Mouse (Mus musculus): Measurements from ENCODE around the gene Gm47959.

The Gm47959 gene

GRCm38 (mm10) chr1:83034509-83034908 lies 34.2 kb downstream of the Gm47959 start:
- no peak for DNase-seq

GRCm38 (mm10) chr1:83036892-83037667 lies 36.7 kb downstream of the Gm47959 start:
- no peak for DNase-seq

- peak; percentile 50 for DNase-seq
These were observed 37.8 kb downstream of the Gm47959 start, which contains the start of gene Slc19a3 for GRCm38 (mm10) chr1:83038109-83038672. Gene Slc19a3, minus strand, starts transcription at chr1:83038448.

DNA sequence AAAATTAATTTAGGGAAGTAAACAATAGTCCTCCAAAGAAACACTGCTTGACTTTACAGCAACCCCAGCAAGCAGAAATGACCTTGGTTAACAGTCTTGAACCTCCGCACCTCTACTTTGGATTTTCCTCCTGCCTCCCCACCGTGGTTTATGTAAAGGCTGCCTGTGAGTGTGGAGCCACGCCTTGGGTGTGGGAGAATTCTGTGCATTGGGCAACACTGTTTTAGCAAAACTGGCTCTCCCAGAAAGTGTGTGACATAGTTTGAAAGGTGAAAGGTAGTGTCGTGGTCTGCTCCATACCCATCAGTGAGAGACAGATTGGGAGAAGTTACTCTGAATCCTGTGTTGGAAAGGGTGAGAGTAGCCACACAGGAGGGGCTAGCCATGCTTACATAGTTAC lies 38.7 kb downstream of the Gm47959 start:
- DNase-seq: peak; percentile 3

- DNase-seq: no peak
These were observed 42.0 kb downstream of the Gm47959 start, which contains the start of gene Krtap28-10 for GRCm38 (mm10) chr1:83042380-83042779. Gene Krtap28-10, minus strand, starts transcription at chr1:83042480.

DNA sequence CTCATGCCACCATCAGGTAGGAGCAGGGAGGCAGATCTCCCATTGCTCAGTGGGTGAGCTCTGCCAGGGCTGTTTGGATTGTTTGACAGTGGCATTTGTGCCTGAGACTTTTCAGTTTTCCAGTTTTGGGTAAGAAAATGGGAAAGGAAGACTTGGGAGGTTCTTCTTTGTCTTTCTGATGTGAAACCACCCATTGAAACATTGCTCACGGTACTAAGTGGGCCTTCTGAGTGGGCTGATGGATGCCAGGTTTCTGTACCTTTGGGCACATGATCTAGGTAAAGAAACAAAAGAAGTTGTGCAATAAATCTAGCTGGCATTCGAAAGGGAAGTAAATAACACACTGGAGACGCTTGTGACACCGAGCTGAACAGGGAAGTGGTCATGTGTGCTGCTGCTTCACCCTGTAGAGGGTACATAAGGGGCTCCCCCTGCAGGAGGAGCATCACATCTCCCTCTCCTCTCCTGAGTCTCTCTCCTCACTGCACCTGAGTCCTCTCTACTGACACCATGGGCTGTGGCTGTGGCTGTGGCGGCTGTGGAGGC lies 44.6 kb downstream of the Gm47959 start, which contains the start of gene Gm47969:
Gene Gm47969, plus strand, starts transcription at position 51 of the 546 bp plus-strand sequence.
- peak; percentile 16 for DNase-seq
